Mouse (Mus musculus) monocyte, adult 2 months (primary cell): ENCODE results near the gene P4hb.
"Not testable (repeated sequence)": the region's sequence is repeated elsewhere in the genome, so short reads cannot be mapped to it uniquely, and the experiment has no call there.

Experiments
- DNase-seq, 2 experiments: peaks; one replicate each; pipeline ENCODE4 v3.0.0; 2022; ENCODE audit warnings: low spot score in 2 of 2, low read depth in 1 of 2

P4hb gene

GRCm38 (mm10) chr11:120598283-120598989 lies 25.4 kb upstream of the P4hb start, which contains the start of the genes Alyref and Anapc11:
Gene Alyref (minus strand): TSS chr11:120598365.
Gene Anapc11 (plus strand): TSS chr11:120598421.
- peak; percentile 85 to 89 for DNase-seq

GRCm38 (mm10) chr11:120597240-120598235 lies 24.5 kb upstream of the P4hb start:
- DNase-seq = no peak

- no peak for DNase-seq
Measured at GRCm38 (mm10) chr11:120588531-120588930, 15.5 kb upstream of the P4hb start.

GRCm38 (mm10) chr11:120583937-120584336 lies 10.9 kb upstream of the P4hb start:
- no peak for DNase-seq

GRCm38 (mm10) chr11:120582982-120583293 lies 9.9 kb upstream of the P4hb start:
- not testable (repeated sequence) for DNase-seq

DNA sequence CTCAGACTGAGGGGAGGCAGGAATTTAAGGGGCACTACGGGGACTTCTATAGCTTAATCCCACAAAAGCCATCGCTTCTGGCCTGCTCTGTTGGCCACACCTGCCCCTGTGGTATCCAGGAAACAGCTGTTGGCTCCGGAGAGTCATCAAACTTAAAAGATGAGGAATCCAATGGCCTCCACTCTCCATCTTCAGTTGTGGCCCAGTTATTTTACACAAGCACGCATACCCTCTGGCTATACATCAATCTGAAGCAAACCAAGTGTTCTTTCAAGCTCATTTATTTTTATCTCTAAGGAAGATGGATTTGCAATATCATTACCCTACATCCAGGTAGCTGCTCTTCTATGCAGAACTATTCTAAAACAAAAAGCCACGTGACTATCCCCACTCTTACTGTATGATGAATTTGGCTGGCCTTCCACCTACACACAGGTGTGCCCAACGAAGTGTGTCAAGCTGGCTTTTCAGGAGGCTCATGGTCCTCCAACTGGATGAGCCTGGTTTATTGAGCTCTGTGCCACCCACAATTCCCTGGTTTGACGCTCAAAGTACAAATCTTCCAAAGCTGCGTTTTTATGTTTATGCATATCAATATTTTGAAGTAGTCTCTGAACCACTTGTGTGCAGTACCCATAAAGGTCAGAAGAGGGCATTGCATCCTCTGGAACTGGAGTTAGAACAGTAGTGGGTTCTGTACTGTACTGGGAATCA lies 9.4 kb upstream of the P4hb start:
- peak in 1 of 2 experiments; percentile 18 for DNase-seq

- peak in 1 of 2 experiments; percentile 85 for DNase-seq
Measured at GRCm38 (mm10) chr11:120581490-120582267, 8.6 kb upstream of the P4hb start, which contains the start of gene Arhgdia. Gene Arhgdia (minus strand): TSS chr11:120581624.

- DNase-seq = peak in 1 of 2 experiments; percentile 51
Measured at GRCm38 (mm10) chr11:120580871-120581331, 7.8 kb upstream of the P4hb start.

DNA sequence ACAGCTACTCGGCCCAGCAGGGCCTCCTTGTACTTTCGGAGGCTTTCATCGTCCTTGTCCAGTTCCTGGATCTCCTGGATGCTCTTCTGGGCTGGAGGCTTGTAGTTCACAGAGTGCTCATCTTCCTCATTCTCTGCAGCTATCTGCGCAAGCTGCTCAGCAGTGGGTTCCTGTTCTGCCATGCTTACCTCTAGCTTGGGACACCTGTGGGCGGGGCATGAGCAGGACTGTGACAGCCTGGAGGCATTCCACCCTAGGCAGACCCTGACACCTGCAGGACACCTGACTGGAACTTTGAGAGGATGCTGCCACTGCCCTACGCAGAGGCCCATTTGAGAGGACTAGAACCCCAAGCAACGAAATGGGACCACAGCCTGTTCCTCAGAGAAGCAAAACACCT lies 7.1 kb upstream of the P4hb start:
- peak in 1 of 2 experiments; percentile 8 for DNase-seq

DNA sequence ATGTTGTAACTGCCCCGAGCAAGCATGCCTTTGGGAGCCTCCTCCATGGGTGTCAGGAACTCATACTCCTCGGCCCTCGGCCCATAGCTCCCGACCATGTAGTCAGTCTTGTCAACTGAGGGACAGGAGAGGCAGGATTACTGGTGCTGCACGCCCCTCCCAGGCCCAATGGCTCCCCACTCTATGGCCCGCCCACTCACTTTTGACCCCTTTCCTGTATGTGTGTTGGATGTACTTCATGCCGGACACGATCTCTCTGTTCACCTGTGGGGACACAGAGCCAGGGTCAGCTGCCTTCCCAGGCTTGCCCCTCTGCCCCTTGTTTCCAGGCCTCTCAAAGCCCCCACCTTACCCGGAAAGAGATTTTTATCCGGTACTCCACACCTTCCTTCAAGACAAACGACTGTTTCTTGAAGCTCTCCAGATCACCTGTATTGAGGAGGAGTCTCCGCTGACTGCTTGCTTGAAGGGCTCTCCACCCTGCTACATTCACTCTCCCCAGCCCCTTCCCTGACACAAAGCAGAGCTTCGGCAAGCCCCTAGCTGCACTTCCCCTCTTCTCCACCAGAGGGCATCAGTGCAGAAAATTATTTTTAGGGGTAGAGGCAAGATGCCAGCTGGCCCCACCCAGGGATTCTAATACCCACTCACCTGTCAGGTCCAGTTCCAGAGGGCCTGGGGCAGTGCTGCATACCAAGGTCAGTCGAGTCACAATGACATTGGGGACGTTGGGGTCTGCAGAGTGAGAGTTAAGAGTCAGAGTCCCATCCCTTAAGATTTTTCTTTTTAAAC lies 6.5 kb upstream of the P4hb start:
- DNase-seq = peak in 1 of 2 experiments; percentile 62

- DNase-seq = no peak
Measured at GRCm38 (mm10) chr11:120578694-120579243, 5.7 kb upstream of the P4hb start.

- no peak for DNase-seq
Measured at GRCm38 (mm10) chr11:120578024-120578693, 5.1 kb upstream of the P4hb start.

- DNase-seq = no peak
Measured at GRCm38 (mm10) chr11:120577211-120578023, 4.4 kb upstream of the P4hb start.

DNA sequence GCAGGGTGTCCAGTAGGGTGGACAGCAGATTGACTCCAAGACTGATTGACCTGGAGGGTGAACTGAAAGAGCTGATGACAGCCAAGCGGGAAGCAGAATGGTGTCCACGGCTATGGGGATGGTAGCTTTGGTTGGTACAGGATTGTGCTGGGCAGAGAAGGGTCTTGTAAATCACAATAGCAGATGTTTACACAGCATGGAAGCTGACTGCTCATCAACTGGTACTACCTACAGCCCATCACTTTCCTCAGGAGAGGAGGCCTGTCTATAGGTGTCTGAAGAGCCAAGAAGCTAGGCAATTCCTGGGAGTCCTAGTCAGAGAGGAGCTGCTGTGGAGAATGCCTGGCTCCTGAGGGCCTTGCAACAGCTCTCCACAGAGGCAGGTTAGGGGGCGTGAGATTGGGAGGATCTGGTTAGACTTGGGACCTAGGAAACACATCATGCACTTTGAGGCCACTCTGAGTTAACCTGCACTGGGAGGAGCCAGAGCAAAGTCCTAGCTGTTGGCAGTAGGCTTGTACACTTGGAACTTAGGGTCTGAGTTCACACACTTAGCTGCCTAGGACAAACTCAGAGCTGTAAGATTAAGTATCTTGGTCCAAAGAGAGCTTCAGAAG lies 3.4 kb upstream of the P4hb start:
- no peak for DNase-seq

GRCm38 (mm10) chr11:120575940-120576339 lies 2.9 kb upstream of the P4hb start:
- no peak for DNase-seq

GRCm38 (mm10) chr11:120575046-120575445 lies 2.0 kb upstream of the P4hb start:
- no peak for DNase-seq

- no peak for DNase-seq
Measured at GRCm38 (mm10) chr11:120574278-120574600, 1.2 kb upstream of the P4hb start.
